Mouse (Mus musculus) erythroblast, embryonic 14.5 days (primary cell): Measurements from ENCODE around the gene Olfr370. TPM values are rescaled to one million over a fixed set of nuclear protein-coding genes. Genes with fewer than 3 reads are reported as not detected.

Experiments used
- H3K27me3 ChIP-seq: 2 replicates; pipeline ENCODE4 v1.6.1; 2012; ENCODE audit warnings: inconsistent platforms; ENCODE audit not compliant: control insufficient read depth
- H3K36me3 ChIP-seq: 2 replicates; pipeline ENCODE4 v1.6.1; 2012; ENCODE audit warnings: mild to moderate bottlenecking, inconsistent platforms; ENCODE audit not compliant: control insufficient read depth
- H3K4me1 ChIP-seq: 2 replicates; pipeline ENCODE4 v1.6.1; 2012; ENCODE audit warnings: inconsistent platforms; ENCODE audit not compliant: control insufficient read depth
- H3K4me3 ChIP-seq: replicated peaks from 2 replicates; pipeline ENCODE3; 2012; ENCODE audit warnings: moderate library complexity, mild to moderate bottlenecking, inconsistent platforms
- H3K9me3 ChIP-seq: 2 replicates; pipeline ENCODE4 v1.6.1; 2012; ENCODE audit warnings: low read length, inconsistent platforms, mixed read lengths; ENCODE audit not compliant: control insufficient read depth
- GATA1 ChIP-seq: IDR thresholded peaks from 2 replicates; pipeline ENCODE4 v1.6.1; 2012; ENCODE audit warnings: low read length, inconsistent platforms, mixed read lengths
- TAL1 ChIP-seq: IDR thresholded peaks from 3 replicates; pipeline ENCODE4 v1.6.1; 2012; ENCODE audit warnings: low read length, inconsistent platforms, mixed read lengths
- polyA plus RNA-seq: library from polyadenylated mRNA; stranded (reverse); fragments of >175 nt; gene quantifications from 2 replicates; pipeline ENCODE4 v1.2.3, GENCODE M21; 2012

The Olfr370 gene
- polyA plus RNA-seq, 1 experiment = not detected

GRCm38 (mm10) chr8:83573140-83573875 is 37.7 kb downstream of the Olfr370 start:
- Histone ChIP-seq H3K9me3 (no peaks in the 10 kb centered on the region), H3K36me3 (peaks cover 72% of the 10 kb centered on the region), H3K27me3 (no peaks in the 10 kb centered on the region), H3K4me3 (no peak overlapping the region), H3K4me1 (peaks cover 29% of the 10 kb centered on the region)
- TF ChIP-seq GATA1 = no peak
- TF ChIP-seq TAL1 = no peak

GRCm38 (mm10) chr8:83574631-83575315 is 39.2 kb downstream of the Olfr370 start:
- peaks cover 24% of the 10 kb centered on the region for H3K4me1 ChIP-seq
- peaks cover 64% of the 10 kb centered on the region for H3K36me3 ChIP-seq
- H3K4me3 ChIP-seq = no peak overlapping the region

DNA sequence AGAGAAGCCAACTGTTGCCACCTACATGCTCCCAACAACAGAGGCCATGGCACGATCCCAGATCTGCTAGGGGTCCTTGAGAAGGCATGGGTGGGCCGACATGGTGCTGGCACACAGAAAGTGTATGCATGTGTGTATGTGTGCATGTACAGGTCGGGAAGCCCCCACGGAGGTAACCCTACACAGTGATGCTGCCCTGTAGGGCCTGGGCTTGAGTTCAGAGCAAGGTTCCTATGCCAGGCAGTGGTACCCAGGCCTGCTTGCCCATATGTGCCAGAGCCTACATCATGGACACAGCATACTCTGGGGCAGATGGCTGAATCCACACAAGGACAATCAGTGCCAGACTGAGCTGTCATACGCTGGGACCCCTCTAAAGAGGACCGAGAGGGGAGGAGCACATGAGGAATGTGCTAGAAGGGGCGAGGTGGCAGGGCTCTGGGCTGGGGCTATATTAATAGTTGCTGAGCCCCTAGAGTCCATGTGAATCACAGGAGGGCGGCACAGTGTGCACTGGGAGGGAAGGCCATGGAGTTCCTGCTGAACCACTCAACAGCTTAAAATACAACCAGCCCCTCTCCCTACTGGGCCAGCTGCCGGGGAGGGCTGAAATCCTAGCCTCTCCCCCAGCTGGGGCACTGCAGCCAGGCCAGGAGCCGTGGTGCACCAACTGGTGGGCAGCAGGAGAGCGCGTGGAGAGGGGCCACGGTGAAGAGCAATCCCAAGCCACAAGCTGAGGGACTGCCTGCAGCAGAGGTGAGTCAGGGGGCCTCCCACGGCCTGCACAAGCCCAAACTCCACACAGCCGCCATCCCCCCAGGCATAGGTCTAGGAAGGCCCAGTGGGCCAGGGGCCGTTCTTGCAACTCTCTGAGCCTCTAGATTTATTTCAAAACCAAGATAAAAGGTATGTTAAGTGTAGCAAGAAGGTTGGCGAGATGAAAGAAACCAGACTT is 40.3 kb downstream of the Olfr370 start:
- H3K36me3 ChIP-seq = peaks cover 64% of the 10 kb centered on the region
- no peak overlapping the region for H3K4me3 ChIP-seq
- TF ChIP-seq TAL1 = no peak
- TF ChIP-seq GATA1 = no peak
- H3K9me3 ChIP-seq = no peaks in the 10 kb centered on the region
- H3K4me1 ChIP-seq = peaks cover 29% of the 10 kb centered on the region
- no peaks in the 10 kb centered on the region for H3K27me3 ChIP-seq

More at GRCm38 (mm10) chr8:83574631-83575315, 39.2 kb downstream of the Olfr370 start:
- Histone ChIP-seq H3K27me3 (no peaks in the 10 kb centered on the region), H3K9me3 (no peaks in the 10 kb centered on the region)
- TF ChIP-seq GATA1 = no peak
- TF ChIP-seq TAL1 = no peak

DNA sequence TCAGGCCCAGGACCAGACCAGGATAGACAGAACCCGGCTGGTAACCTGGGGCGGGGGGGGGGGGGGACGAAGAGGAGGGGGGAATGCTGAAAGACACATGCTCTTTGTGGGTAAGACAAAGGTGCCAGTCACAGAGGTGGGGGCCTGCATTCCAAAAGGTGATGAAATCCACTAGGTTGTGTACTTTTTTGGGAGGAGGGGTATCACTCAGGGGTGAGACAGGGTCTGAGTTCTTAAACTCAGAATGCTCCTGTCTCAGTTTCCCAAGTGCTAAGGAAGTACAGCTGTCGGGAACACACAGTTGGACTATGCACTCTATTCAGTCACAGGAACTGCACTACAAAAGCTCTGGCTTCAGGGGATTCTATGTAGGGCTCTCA is 40.9 kb downstream of the Olfr370 start:
- no peaks in the 10 kb centered on the region for H3K27me3 ChIP-seq
- peaks cover 60% of the 10 kb centered on the region for H3K36me3 ChIP-seq
- TF ChIP-seq TAL1 = no peak
- no peak for TF ChIP-seq GATA1
- no peaks in the 10 kb centered on the region for H3K9me3 ChIP-seq
- peaks cover 31% of the 10 kb centered on the region for H3K4me1 ChIP-seq
- no peak overlapping the region for H3K4me3 ChIP-seq

- TF ChIP-seq TAL1 (no peak), GATA1 (no peak)
- Histone ChIP-seq H3K9me3 (no peaks in the 10 kb centered on the region), H3K4me1 (peaks cover 32% of the 10 kb centered on the region), H3K4me3 (no peak overlapping the region), H3K36me3 (peaks cover 56% of the 10 kb centered on the region), H3K27me3 (no peaks in the 10 kb centered on the region)
These were observed 41.3 kb downstream of the Olfr370 start for GRCm38 (mm10) chr8:83576921-83577320.

DNA sequence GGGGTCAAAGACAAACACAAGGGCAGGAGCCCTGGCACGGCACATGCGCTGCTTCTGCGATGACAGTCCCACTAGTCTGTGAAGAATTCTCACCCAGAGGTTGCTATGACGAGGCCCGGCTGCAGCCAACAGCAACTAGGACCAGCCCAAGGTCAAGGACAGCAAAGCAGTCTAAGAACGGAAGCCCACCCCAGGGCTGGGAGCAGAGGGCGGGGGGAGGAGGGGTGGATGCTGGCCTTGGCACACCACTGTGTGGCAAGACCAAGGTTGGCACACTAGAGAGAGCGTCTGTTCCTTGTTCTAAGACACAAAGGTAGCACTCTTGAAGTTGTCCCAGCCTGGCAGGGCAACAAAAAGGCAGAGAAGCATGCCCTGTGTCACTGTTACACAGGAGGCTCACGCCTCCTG is 41.8 kb downstream of the Olfr370 start:
- TF ChIP-seq TAL1 (no peak), GATA1 (no peak)
- Histone ChIP-seq H3K4me1 (peaks cover 36% of the 10 kb centered on the region), H3K36me3 (peaks cover 55% of the 10 kb centered on the region)

GRCm38 (mm10) chr8:83578131-83579055 is 42.8 kb downstream of the Olfr370 start:
- H3K4me1 ChIP-seq = peaks cover 36% of the 10 kb centered on the region
- H3K4me3 ChIP-seq = no peak overlapping the region

More for the DNA sequence above, 41.8 kb downstream of the Olfr370 start:
- no peaks in the 10 kb centered on the region for H3K27me3 ChIP-seq
- H3K9me3 ChIP-seq = no peaks in the 10 kb centered on the region
- H3K4me3 ChIP-seq = no peak overlapping the region

DNA sequence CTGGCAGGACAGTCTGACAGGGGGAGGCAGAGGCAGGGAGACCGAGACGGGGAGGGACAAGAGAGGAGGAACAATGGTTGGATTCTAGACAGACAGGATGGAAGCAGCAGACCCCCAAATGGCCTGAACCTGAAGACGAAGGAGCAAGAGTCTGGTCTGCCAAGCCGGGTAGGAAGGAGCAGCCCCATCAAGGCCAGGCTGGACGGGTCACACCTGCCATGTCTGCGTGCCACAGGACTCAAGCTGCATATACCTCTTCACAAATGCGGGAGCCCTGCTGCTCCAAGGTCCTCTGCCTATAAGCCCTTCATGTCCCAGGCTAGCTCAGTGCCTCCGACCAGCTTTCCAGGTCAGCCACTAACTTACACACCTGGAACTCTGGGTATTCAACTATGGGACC is 44.1 kb downstream of the Olfr370 start:
- peaks cover 26% of the 10 kb centered on the region for H3K4me1 ChIP-seq
- no peaks in the 10 kb centered on the region for H3K27me3 ChIP-seq
- H3K36me3 ChIP-seq = peaks cover 47% of the 10 kb centered on the region
- no peaks in the 10 kb centered on the region for H3K9me3 ChIP-seq
- no peak overlapping the region for H3K4me3 ChIP-seq
- no peak for TF ChIP-seq TAL1

More at GRCm38 (mm10) chr8:83578131-83579055, 42.8 kb downstream of the Olfr370 start:
- H3K9me3 ChIP-seq = no peaks in the 10 kb centered on the region
- TF ChIP-seq GATA1 = no peak
- TF ChIP-seq TAL1 = no peak
- peaks cover 50% of the 10 kb centered on the region for H3K36me3 ChIP-seq
- no peaks in the 10 kb centered on the region for H3K27me3 ChIP-seq
